Mouse (Mus musculus): Measurements from ENCODE around the gene Zc3h14. TPM values are rescaled to one million over a fixed set of nuclear protein-coding genes. Genes with fewer than 3 reads are reported as not detected.
A peak's percentile ranks its signal among the peaks of the same experiment; 100 is the strongest.

Zc3h14 gene
- total RNA-seq, 1 experiment from 2014 or later = 90.7 TPM

DNA sequence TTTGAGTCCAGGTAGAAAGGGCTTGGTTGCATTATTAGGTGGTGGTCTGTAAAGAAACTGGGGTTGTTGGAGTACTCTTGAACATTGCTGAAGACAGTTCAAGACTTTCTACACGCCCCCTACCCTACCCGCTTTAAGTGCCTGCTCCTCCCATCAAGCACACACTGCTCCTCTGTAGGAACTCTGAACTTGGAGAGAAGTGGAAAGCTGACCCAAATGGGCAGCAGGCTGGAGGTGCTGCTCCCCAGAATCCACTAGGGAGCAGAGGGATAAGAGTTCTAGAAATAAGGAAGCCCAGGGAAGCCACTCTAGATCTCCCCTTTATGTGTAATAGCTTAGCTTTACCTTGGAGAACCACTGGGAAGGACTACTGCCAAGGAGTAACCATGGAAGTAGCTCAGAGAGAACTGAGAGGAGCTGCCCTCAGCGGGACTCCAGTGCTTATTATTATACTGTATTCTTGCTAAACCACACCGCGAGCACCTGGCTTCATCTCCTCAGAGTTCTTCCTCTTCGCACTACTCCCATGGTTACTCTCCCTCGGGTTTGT lies 8.9 kb upstream of the Zc3h14 start:
- DNase-seq = no peak

DNA sequence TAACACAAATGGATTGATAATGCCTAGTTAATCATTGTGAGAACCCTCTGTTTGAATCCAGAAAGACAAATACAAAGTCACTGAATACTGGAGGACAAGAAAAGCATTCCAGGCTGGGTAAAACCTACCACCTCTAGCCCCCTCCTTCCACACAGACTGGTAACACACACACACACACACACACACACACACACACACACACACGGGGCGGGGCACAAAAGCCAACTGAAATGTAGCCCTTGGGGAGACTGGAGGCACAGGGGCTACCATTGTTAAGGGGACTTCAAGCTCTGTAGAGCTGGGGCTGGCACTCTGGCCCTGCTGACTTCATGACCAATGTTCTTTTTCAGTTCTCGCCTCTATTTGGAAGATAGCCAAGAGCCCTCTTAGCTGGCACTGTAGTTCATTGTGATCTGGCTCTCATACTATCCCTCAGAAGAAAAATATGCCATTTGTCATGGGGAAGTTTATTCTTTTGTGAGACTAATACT lies 5.7 kb upstream of the Zc3h14 start:
- DNase-seq = no peak

DNA sequence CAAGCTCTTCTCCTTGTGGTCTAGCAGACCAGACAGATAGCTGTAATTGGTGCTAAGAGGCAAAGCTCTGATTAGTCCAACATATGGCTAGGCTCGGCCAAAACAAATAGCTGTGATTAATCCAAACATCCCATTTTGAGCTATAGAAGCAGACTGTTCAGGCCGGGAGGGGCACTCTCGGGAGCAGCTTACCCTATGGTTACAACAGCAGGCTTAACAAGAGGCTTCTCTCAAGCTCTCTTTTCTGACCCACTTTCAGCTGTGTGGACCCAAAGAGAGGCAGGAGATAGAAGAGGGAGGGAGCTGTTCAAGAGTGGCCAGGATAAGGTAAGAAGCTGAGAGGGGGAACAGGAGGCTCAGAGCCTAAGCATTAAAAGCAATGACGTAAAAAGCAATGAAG lies 1.1 kb upstream of the Zc3h14 start:
- DNase-seq = no peak

DNA sequence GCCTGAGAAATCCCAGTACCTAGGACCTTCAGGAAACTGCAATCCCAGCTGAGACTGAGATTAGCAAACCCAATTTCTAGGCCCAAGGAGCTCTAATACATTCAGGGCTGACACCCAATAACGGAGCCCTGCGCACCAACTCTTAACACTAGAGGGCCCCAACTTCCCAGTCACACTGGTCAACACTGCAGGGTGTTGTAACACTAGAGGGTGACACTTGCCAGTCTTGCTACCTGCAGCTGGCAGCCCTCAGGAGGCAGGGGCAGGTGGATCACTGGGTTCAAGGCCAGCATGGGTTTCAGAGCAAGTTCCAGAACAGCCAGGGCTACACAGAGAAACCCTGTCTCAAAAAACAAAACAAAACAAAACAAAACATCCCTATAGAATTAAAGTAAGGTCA lies 633 bp upstream of the Zc3h14 start:
- DNase-seq = peak; percentile 50

DNA sequence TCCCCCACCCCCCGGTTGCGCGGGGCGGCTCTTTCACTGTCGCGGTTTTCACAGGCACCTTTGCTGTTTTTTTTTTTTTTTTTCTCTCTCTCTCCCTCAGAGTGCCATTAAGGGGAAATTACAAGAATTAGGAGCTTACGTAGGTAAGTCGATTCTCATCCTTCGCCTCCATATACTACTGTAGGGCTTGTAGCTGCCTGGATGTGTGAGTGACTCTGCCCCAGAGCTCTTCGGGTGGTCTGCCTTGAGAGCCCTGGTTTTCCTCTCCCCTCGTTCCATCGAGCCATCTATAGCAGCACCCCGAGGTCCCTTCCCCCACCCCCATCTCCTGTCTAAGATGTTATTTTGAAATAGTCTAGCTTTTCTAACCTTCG lies 603 bp downstream of the Zc3h14 start:
- peak; percentile 6 for DNase-seq

DNA sequence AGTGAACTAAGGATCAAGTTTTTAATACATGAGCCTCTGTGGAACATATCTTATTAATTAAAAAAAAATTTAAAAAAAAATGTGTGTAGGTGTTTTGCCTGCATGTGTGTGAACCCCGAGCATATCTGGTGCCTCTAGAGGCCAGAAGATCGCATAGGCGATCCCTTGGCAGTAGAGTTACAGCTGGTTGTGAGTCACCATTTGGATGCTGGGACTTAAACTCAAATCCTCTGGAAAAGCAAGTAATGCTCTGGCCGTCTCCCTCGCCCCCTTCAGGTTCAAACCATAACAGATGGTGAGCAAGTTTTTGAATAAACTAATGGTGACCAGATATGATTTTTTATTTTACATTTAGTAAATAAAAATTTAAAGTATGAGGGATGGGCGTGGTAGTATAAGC lies 10.9 kb downstream of the Zc3h14 start:
- no peak for DNase-seq

DNA sequence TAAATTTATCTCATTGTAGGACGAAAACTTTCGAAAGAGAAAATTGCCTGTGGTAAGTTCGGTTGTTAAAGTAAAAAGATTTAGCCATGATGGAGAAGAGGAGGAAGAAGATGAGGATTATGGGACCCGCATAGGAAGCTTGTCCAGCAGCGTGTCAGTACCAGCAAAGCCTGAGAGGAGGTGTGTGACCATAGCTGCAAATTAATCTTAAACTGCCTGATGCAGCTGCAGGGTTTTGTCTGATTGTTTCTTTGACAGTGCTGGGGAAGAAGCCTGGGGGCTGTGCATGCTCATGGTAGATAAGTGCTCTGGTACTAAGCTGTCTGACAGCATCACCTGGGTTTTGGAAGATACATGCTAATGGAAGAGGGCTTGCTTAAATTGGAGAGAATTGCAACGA lies 12.9 kb downstream of the Zc3h14 start:
- DNase-seq = no peak

DNA sequence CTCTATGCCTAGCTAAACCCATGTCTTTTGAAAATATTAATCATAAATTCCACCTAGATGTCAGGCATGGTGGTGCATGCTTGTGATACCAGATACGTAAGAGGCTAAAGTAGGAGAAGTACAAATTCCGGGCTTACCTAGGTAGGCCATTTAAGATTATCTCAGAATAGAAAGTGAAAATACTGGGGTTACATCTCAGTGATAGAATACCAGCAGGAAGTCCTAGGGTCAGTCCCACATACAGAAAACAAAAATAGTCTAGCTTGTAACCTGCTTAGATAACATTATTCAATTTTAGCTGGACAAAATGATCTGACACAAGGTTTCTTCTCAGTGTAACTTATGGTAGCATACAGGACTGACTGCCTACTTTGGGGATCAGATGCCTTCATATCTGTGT lies 19.5 kb downstream of the Zc3h14 start:
- no peak for DNase-seq

DNA sequence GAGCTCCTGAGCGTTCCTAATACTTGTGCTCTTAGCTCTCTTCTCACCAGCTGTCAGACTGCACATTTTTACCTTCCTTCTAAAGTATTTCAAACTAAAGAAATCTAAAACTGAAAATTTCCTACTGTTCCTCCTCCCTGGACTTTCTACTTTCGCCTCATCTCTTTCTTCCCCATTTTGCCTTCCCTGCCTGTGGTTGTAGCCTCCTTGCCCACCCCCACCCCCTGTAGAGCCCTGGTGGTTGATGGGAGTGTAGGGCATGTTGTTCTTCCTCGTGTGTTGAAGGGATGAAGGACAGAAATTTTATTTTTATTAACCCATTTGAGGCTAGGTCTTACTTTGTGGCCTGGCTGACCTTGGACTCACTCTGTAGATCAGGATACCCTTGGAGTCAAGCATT lies 30.7 kb downstream of the Zc3h14 start:
- DNase-seq = no peak

DNA sequence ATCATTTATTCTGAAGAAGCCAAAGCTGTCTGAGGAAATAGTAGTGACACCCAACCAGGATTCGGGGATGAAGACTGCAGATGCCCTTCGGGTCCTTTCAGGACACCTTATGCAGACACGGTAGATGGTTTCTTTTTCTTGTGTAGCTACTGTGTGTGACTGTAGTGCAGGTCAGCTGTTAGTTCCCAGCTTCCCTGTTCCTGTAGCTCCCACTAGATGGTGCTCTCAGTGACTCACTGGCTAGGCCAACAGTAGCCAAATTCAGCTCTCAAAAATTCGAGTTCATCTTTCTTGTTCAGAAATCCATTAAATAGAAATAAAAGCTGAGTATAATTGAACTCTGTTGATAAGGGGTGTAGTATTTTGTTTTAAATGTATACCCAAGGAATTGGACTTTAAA lies 32.4 kb downstream of the Zc3h14 start:
- DNase-seq = no peak

DNA sequence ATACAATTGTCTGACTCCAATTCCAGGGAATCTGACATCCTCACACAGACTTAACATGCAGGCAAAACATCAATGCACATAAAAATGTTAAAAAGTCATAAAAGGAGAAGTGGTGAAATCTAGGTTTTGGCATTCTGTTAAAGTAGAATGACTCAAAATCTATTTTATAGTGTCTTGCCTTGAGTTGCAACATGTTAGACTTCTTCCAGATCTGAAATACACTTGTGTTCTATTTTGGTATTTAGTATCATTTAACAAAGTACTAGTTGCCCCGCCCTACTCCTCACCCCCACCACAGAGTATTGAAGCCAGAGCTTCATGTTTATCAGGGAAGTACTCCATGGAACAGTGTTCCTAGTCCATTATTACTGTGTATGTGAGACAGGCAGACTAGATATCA lies 37.5 kb downstream of the Zc3h14 start:
- no peak for DNase-seq

DNA sequence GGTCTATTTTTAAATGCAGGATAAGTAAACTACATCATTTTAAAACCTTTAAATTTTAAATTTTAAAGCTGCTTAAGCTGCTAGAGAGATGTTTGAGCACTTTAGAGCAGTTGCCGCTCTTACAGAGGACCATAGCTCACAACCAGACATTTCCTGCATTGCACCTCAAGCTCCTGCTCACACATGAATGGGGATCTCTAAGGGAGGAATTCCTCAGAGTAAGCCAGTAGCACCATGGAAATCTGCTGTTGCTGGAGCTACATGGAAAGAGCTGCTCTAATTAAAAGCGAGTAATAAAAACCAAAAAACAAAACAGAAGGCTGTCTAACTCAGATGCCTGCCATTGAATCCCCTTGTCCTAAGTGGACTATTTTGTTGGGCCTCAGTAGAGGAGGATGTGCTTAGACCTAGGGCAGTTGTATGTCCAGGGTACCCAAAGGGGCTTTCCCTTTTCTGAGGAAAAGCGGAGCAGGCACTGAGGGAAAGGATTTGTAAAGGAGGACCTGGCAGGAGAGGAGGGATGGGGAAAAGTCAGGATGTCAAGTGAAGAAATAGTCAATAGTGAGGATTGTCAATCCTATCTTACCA lies 49.1 kb downstream of the Zc3h14 start:
- DNase-seq = no peak

DNA sequence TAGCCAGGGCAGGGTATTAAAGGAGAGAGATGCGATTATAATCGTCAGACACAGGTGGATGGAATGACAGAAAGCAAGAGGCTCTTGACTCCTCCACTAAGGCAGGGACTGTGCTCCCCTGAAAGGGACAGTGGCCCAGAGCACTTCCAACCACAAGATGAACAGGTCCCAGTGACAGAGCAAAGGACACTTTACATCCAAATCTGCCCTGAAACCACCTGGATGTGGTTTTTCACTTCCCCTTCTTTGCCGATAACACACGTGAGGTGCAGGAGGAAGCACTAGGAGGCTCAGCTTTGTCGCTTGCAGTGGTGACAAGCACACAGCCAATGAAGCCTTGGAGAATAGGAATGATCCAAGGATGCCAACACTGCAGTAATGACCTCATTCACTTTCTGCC lies 53.6 kb downstream of the Zc3h14 start:
- no peak for DNase-seq

DNA sequence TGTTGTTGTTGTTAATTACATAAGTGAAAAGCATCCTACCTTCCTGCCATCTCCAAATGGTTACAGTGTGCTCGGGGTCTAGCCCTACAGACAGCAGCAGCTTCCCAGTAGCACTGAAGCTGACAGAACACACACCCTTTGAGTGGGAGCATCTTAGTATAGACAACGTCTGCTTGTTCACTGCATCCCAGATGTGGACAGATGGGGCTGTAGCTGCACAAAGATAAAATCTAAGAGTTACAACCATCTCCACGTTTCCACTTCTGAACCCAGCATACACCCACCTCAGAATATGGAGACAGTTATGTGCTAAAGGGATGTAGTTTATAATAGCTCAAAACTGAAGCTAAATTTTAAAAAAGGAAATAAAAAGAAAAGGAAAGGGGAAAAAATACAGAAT lies 55.5 kb downstream of the Zc3h14 start:
- DNase-seq = no peak

DNA sequence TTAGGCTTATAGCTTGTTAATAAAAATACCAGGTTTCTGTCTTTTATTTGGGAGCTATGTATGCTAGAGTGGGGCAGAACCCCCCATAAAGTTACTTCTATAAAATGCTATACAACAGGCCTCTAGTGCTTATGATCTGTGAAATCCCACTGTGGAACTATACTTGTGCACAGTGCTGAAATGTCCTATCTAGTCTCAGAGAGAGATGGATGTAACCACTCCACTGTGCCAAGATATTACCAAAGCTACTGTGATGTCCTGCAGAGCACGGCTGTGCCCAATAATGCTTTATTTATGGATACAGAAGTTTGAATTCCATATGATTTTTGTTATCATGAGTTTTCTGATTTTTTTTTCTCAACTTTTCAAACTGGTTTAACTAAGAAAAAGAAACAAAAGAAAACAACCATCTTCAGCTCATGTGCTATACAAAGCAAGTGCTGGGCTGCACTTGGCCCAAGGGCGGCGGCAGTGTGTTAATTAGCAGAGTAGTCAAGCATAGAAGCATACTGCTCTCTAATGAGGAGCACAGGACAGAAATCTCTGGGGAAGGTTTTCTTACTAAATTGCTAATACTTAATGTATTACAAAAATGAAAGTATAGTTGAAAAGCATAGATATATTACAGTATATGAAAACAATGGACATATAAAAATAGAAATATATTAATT lies 57.4 kb downstream of the Zc3h14 start:
- no peak for DNase-seq

DNA sequence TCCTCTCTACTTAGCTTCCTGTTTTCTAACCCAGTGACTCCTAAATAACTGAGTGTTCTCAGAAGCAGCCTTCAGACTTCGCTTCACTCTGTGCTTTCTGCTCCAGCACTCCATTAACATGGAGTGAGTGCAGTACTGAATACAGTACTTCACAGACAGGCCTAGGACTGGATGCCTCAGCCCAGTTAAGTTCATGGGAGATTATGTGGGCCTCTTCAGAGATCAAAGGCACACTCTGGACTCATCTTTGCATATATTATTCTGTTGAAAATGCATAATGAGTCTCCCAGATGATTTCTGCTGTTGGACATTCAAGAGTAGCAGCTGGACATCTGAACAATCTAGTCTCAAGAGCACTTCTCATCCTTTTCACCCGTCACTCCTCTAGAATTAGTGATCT lies 74.0 kb downstream of the Zc3h14 start:
- no peak for DNase-seq

DNA sequence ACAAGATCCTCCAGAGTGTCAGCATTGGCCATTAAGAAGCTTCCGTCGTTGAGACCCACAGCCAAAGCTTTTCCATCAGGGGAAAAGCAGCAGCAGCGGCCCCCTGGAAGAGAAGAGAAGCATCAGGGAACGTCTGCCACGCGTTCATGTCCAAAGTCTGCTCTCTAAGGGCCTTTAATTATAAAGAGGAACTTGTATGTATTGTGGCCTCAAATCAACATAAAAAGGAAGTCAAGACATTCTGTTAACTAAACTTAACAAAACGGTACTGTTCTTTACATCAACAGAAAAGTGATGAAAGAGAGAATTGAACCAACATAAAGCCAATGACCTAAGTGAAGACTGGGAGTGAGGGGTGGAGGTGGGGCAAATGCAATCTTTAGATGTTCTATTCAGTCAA lies 84.4 kb downstream of the Zc3h14 start:
- no peak for DNase-seq

DNA sequence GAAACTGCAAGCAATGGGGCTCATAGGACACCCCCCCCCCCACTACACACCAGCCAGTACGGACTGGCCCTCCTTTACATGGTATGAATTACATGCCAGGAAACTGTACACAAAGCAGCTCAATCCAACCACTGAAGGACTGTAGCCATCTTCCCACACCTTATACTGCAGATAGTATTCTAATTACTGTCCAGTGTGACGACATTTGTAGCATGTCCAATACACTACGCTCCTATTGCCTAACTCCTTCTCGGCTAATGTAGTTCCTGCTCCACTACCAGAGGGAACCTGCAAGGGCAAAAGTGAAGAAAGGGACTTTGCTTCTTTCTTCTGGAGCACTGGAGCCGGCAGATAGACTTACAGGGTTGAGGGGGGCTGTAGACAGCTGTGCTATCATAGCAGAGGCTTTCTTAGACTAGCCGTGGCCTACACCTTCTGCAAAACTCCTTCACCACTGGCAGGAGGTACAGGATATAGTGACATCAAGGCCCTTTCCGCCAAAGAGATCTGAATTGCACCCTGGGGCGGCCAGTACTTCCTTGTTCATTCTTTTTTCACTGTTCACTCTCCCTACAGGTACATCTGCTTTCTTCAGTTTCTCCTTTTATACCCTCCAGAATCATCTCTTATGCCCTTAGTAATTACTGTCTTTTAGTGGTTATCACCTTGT lies 86.3 kb downstream of the Zc3h14 start:
- no peak for DNase-seq

DNA sequence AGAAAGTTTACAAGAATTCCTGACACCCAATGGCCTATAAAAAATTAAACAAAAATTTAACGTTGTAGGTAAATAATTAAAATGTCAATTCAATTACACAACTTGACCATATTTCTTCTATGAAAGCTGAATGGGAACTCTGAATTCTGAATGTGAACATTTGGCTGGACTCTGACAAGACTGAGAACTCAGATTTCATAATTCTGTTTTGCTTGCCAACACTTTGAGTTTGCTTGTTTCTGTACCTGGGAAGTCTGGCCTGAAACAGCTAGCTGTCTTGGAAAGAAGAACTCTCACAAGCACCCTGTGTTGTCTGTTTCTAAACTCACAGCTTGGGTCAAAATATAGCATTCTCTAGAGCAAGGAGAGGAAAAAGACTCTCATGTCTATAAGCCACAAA lies 87.1 kb downstream of the Zc3h14 start:
- no peak for DNase-seq

DNA sequence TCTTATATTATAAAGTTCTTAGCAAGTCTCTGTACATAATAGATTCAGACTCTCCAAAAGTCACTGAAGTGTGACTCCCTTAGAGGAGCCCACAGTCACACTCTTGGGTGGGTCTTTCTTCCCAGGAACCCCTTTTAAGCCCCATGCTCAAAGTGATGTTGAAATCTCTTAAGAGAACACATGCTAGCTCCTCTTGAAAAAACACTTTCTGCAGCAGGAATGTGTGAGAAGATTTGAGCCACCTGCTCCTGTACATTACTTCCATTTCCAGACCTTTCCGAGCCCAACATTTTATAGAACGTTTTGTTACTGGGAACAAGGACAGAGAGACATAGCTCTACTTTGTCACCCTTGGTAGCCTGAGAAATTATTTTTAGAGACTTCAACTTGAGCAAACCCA lies 88.1 kb downstream of the Zc3h14 start:
- DNase-seq = no peak

DNA sequence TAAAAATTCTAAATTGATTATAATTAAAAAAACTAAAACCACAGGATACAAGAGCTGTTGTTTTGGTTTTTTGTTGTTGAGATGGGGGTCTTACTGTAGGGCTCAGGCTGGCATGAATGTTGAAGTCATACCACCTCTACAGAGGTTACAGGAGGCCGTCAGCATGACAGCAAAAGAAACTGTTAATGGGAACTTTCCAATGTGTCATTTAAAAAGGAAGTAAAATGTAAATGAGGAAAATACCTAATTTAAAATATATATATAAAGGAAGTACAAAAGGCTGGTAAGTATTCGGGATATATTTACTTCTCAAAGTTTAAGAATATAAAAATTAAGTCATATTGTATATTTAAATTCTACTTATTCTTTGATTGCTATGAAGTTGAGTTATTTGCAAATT lies 88.7 kb downstream of the Zc3h14 start:
- DNase-seq = no peak
